Comparison of ENCODE assay signal across 7 mouse cellular contexts in genomic region chr11:119081839-119082637, GRCm38 (mm10). TPM values are rescaled to one million over a fixed set of nuclear protein-coding genes. Genes with fewer than 3 reads are reported as not detected.
DNase-seq lines count a peak whose midpoint lies in the region; ATAC-seq lines count a peak whose summit lies in the region.

No protein-coding gene starts in this region.

- WGBS in embryonic facial prominence, embryonic 13.5 days = 27% methylated on average over 21 of the region's 21 CpGs
- WGBS in kidney, embryonic 15.5 days = 33% methylated on average over 21 of the region's 21 CpGs
- WGBS in midbrain, embryonic 11.5 days = 10% methylated on average over 21 of the region's 21 CpGs

- H3K27ac ChIP-seq in embryonic facial prominence, embryonic 13.5 days = no peak overlapping the region
- H3K27ac ChIP-seq in kidney, embryonic 15.5 days = no peak overlapping the region
- no peak overlapping the region for H3K27ac ChIP-seq in midbrain, embryonic 11.5 days (ENCODE audit: low read depth, low read length)

- ATAC-seq in embryonic facial prominence, embryonic 13.5 days (ENCODE audit: insufficient number of reproducible peaks, insufficient read depth, low FRiP score, low TSS enrichment, low read depth) = no peak
- no peak for ATAC-seq in kidney, embryonic 15.5 days (replicated peaks; ENCODE audit: low FRiP score)
- ATAC-seq in midbrain, embryonic 11.5 days (ENCODE audit: low FRiP score) = no peak

- H3K4me3 ChIP-seq in embryonic facial prominence, embryonic 13.5 days = peak overlapping the region; percentile 81; the same call in 1 of the 2 replicates
- 0 out of 2 replicates have a peak overlapping the region, but pooled peaks have one; percentile 8 for H3K4me3 ChIP-seq in kidney, embryonic 15.5 days (replicated peaks)
- peak overlapping the region; percentile 11; the same call in 1 of the 2 replicates for H3K4me3 ChIP-seq in midbrain, embryonic 11.5 days (ENCODE audit: low read depth, low read length)

- peaks cover 48% of the 10 kb centered on the region for H3K27me3 ChIP-seq in embryonic facial prominence, embryonic 13.5 days
- H3K27me3 ChIP-seq in kidney, embryonic 15.5 days = peaks cover 47% of the 10 kb centered on the region
- peaks cover 59% of the 10 kb centered on the region for H3K27me3 ChIP-seq in midbrain, embryonic 11.5 days (ENCODE audit: control insufficient read depth, insufficient read depth, low read length)

- H3K9ac ChIP-seq in embryonic facial prominence, embryonic 13.5 days = 0 out of 2 replicates have a peak overlapping the region, but pooled peaks have one; percentile 94
- H3K9ac ChIP-seq in kidney, embryonic 15.5 days = no peak overlapping the region
- no peak overlapping the region for H3K9ac ChIP-seq in midbrain, embryonic 11.5 days (ENCODE audit: low read length)

- H3K9me3 ChIP-seq in embryonic facial prominence, embryonic 13.5 days = no peaks in the 10 kb centered on the region
- no peaks in the 10 kb centered on the region for H3K9me3 ChIP-seq in kidney, embryonic 15.5 days (replicated peaks)
- no peaks in the 10 kb centered on the region for H3K9me3 ChIP-seq in midbrain, embryonic 11.5 days (ENCODE audit: control insufficient read depth, low read length)

- peak overlapping the region; percentile 88 for H3K4me2 ChIP-seq in embryonic facial prominence, embryonic 13.5 days
- 0 out of 2 replicates have a peak overlapping the region, but pooled peaks have one; percentile 87 for H3K4me2 ChIP-seq in kidney, embryonic 15.5 days
- H3K4me2 ChIP-seq in midbrain, embryonic 11.5 days = no peak overlapping the region

- peaks cover 72% of the 10 kb centered on the region for H3K4me1 ChIP-seq in embryonic facial prominence, embryonic 13.5 days
- H3K4me1 ChIP-seq in kidney, embryonic 15.5 days = peaks cover 76% of the 10 kb centered on the region
- peaks cover 60% of the 10 kb centered on the region for H3K4me1 ChIP-seq in midbrain, embryonic 11.5 days (ENCODE audit: control insufficient read depth, insufficient read depth, low read length)

- peaks cover 40% of the 10 kb centered on the region for H3K36me3 ChIP-seq in embryonic facial prominence, embryonic 13.5 days
- H3K36me3 ChIP-seq in kidney, embryonic 15.5 days = peaks cover 36% of the 10 kb centered on the region
- 0 out of 2 replicates have a peak, but pooled peaks cover 2% of the 10 kb centered on the region for H3K36me3 ChIP-seq in midbrain, embryonic 11.5 days (ENCODE audit: control insufficient read depth, insufficient read depth, low read length)

- peak; percentile 61 for DNase-seq in ovary, postnatal 36 days (ENCODE audit: low spot score)
- no peak for DNase-seq in ovary, postnatal 14 days (ENCODE audit: low spot score)
- DNase-seq in adrenal gland, postnatal 14 days = peak; percentile 69
- peak; percentile 86 for DNase-seq in midbrain, embryonic 11.5 days (ENCODE audit: low spot score, missing footprints)
- peak; percentile 54 to 67 for DNase-seq in thymus, postnatal 10 days (ENCODE audit: low spot score in 2 of 2)

RNA-seq across cellular contexts. Expression of gene Cbx4, which starts 4.0 kb away (rescaled TPM):
- 105 and 156 TPM in 2 replicates for total RNA-seq in adrenal gland, postnatal 14 days (2021)
- polyA plus RNA-seq in embryonic facial prominence, embryonic 13.5 days (2015; fragmentation: Nextera tagmentation; extraction: Ambion mirVana) = 13.0 and 14.4 TPM in 2 replicates
- 8.6 and 9.9 TPM in 2 replicates for polyA plus RNA-seq in kidney, embryonic 15.5 days (2015; fragmentation: Nextera tagmentation; extraction: Ambion mirVana)
- 6.3 and 7.0 TPM in 2 replicates for polyA plus RNA-seq in midbrain, embryonic 11.5 days (2014; fragmentation: Nextera tagmentation; extraction: Ambion mirVana)

RNA-seq across cellular contexts. Expression of gene Cbx8, which starts 41.3 kb away (rescaled TPM):
- 13.1 and 16.7 TPM in 2 replicates for total RNA-seq in adrenal gland, postnatal 14 days (2021)
- 6.8 and 10.7 TPM in 2 replicates for polyA plus RNA-seq in embryonic facial prominence, embryonic 13.5 days (2015; fragmentation: Nextera tagmentation; extraction: Ambion mirVana)
- polyA plus RNA-seq in kidney, embryonic 15.5 days (2015; fragmentation: Nextera tagmentation; extraction: Ambion mirVana) = 9.8 and 10.3 TPM in 2 replicates
- polyA plus RNA-seq in midbrain, embryonic 11.5 days (2014; fragmentation: Nextera tagmentation; extraction: Ambion mirVana) = 11.3 and 11.9 TPM in 2 replicates

RNA-seq across cellular contexts. Expression of gene Cbx2, which starts 59.3 kb away (rescaled TPM):
- total RNA-seq in adrenal gland, postnatal 14 days (2021) = 7.4 and 7.7 TPM in 2 replicates
- polyA plus RNA-seq in embryonic facial prominence, embryonic 13.5 days (2015; fragmentation: Nextera tagmentation; extraction: Ambion mirVana) = 54.4 and 64.8 TPM in 2 replicates
- polyA plus RNA-seq in kidney, embryonic 15.5 days (2015; fragmentation: Nextera tagmentation; extraction: Ambion mirVana) = 38.9 and 40.7 TPM in 2 replicates
- polyA plus RNA-seq in midbrain, embryonic 11.5 days (2014; fragmentation: Nextera tagmentation; extraction: Ambion mirVana) = 66.7 and 70.5 TPM in 2 replicates

Comparison
In these comparisons a context has a peak if more than half of its experiments do, and no peak if none do; other contexts are left out.
1. H3K4me3 ChIP-seq: peak in every context shown above with its lines; median percentile 81 in embryonic facial prominence, embryonic 13.5 days; 11 in midbrain, embryonic 11.5 days; 8 in kidney, embryonic 15.5 days.